Mouse (Mus musculus): ENCODE measurements around the gene Dpf2.

Gene Dpf2

GRCm38 (mm10) chr19:5894002-5894678 lies 18.7 kb downstream of the Dpf2 start, which contains the start of gene Tigd3:
Gene Tigd3 (minus strand): TSS chr19:5894149.
- in situ Hi-C loops (cut with MboI; ENCODE audit: unreplicated experiment in 2 of 2), result no loop called here

DNA sequence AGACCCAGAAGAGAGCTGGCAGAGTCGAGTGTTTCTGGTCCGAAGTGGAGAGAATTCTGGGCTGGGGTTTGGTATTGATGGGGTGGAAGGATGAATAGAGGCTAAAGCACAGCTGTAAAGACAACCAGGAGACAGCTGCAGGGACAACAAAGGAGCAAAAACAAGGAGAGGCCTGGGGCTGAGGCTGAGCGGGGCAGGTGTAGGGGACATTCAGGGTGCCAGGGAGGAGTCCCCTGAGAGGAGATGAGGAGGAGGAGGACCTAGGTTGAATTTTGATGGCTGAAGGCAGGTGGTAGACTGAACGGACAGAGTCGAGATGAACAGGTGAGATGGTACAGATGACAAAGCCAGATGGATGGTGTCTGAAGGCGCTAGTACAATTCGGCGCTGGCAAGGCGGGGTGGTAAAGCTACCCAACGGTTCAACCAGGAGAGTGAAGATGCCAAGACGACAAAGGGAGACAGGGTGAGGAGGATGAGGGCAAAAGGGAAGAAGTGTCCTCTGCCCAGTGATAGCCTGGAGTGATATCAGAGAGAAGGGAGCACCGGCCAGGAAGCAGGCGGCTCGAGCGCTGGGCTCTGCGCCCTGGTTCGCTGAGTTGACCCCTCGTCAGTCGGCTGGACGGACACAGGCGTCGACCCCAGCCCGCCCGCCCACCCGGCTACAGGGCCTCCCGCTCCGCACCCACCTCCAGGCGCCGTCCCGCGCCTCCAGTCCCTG lies 19.4 kb downstream of the Dpf2 start:
- in situ Hi-C loops (cut with MboI; ENCODE audit: unreplicated experiment in 2 of 2), result no loop called here

- in situ Hi-C loops (cut with MboI; ENCODE audit: unreplicated experiment in 2 of 2), result no loop called here
Measured at GRCm38 (mm10) chr19:5892735-5893134, 20.1 kb downstream of the Dpf2 start.

DNA sequence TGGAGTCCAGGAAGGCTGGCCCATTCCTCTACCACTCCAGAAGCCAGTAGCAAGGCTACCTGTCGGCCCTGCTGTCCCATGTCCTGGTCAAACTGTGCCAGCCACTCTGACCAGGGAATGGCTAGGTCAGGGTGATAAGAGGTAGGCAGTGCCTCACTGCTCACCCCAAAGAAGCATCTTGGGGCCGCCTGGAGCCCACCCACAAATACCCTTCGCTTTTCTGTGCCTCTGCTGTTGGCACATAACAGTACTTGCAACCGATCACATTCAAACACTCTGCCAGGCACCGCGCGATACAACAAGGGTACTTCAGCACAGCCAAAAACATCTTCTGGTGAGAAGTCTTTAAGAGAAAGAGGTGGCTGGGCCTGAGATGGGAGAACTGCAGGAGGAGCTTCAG lies 20.5 kb downstream of the Dpf2 start:
- in situ Hi-C loops (cut with MboI; ENCODE audit: unreplicated experiment in 2 of 2), result no loop called here

DNA sequence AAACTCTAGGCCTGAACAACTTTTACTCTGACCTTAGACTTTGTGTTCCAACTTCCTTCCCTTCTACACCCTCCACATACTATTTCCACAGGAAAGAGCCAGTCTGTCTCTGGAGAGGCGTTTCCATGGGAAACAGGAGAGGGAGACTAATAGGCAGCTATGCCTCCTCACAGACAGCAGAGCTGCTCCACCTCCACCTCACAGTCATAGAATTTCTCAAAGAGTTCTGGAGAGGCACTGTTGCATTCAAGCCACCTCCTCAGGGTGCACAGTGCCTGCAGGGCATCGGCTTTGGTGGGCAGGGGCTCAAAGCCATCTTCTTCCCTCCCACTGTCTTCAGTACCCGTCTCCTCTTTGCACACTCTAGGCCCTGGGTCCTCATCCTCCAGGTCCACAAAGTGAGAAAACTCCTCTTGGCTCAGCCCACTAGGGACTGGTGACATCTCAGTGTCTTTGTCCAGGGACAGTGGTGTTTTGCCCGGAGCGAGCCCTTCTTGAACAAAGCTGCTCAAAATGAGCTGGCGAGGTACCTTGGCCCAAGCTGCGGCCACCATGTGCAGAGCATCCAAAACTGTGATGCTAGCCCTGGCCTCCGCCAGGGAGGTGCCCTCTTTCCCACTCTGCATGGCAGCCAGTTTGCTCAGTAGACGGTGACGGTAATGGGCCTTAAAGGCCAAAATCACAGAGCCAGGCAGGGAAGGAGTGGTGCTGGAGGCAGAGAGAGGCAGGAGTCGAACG lies 21.1 kb downstream of the Dpf2 start:
- in situ Hi-C loops (cut with MboI; ENCODE audit: unreplicated experiment in 2 of 2), result no loop called here

DNA sequence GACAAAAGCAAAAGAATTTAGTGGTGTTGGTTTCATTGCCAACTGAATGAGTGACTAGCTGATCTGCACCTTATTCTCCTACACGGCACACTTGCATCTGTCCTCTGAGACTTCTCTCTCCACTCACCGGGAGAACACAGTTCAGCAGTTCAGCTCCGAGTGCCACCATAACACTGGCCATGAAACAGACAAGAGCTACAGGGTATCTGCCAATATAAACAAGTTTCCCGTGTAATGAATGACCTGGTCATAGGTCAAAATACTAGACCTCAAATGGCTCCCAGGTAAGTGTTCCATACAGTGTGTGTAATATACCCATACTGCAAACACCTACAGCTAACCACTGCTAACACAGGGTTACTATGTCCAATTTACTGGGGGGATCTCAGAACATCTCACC lies 23.6 kb downstream of the Dpf2 start:
- in situ Hi-C loops (cut with MboI; ENCODE audit: unreplicated experiment in 2 of 2), result loop anchor here (5.0 to 10.0 kb wide), 2 partner anchors 37 to 364 kb away; no protein-coding TSS in a partner anchor

DNA sequence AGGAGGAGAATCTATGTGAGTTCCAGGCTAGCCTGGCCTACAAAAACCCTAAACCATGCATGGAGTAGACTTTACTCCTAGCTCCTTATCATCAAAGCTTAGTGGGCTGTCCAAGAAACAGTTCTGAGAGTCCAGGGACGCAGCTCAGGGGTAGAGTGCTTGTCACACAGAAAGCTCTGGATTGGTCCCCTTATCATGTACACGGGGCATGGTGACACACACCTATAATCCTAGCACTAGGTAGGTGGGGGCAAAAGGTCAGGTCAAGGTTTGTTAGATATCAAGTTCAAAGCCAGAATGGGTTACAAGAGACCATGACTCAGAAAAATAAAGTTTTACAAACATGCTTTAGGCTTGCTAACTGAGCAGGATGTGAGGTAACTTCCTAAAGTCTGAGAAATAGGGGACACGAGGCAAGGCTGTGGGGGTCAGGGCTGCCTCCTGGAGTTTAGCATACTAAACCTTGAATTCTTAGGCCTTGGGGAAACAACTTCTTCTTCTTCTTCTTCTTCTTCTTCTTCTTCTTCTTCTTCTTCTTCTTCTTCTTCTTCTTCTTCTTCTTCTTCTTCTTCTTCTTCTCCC lies 25.5 kb downstream of the Dpf2 start:
- in situ Hi-C loops (cut with MboI; ENCODE audit: unreplicated experiment in 2 of 2), result loop anchor here (5.0 to 10.0 kb wide), 2 partner anchors 35 to 363 kb away; no protein-coding TSS in a partner anchor

GRCm38 (mm10) chr19:5885838-5886237 lies 27.0 kb downstream of the Dpf2 start:
- in situ Hi-C loops (cut with MboI; ENCODE audit: unreplicated experiment in 2 of 2), result loop anchor here (5.0 to 10.0 kb wide), 2 partner anchors 34 to 361 kb away; no protein-coding TSS in a partner anchor

- in situ Hi-C loops (cut with MboI; ENCODE audit: unreplicated experiment in 2 of 2), result loop anchor here in 1 of 2 experiments (10.0 kb wide), 1 partner anchor 359 kb away; no protein-coding TSS in a partner anchor
Measured at GRCm38 (mm10) chr19:5883935-5884334, 28.9 kb downstream of the Dpf2 start.

DNA sequence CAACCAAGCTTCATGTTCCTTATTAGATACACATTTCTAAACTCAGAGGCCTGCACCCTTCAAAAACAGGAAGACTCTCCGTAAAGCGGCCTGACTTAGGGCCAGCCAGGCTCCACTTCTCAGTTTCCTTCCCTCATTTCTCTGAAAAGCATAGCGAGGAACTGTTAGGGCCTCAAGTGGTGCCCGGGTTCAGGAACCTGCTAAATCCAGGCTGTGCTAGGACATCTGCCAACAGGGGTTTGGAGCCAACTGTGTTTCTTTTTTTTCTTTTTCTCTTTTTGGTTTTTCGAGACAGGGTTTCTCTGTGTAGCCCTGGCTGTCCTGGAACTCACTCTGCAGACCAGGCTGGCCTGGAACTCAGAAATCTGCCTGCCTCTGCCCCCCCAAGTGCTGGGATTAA lies 30.7 kb downstream of the Dpf2 start:
- in situ Hi-C loops (cut with MboI; ENCODE audit: unreplicated experiment in 2 of 2), result loop anchor here in 1 of 2 experiments (10.0 kb wide), 1 partner anchor 357 kb away; no protein-coding TSS in a partner anchor

- in situ Hi-C loops (cut with MboI; ENCODE audit: unreplicated experiment in 2 of 2), result loop anchor here in 1 of 2 experiments (10.0 kb wide), 1 partner anchor 356 kb away; no protein-coding TSS in a partner anchor
Measured at GRCm38 (mm10) chr19:5881155-5881554, 31.7 kb downstream of the Dpf2 start.

GRCm38 (mm10) chr19:5879735-5880134 lies 33.1 kb downstream of the Dpf2 start:
- in situ Hi-C loops (cut with MboI; ENCODE audit: unreplicated experiment in 2 of 2), result loop anchor here (5.0 to 10.0 kb wide), 2 partner anchors 87 to 355 kb away; no protein-coding TSS in a partner anchor

- in situ Hi-C loops (cut with MboI; ENCODE audit: unreplicated experiment in 2 of 2), result loop anchor here (5.0 to 10.0 kb wide), 2 partner anchors 87 to 354 kb away; no protein-coding TSS in a partner anchor
Measured at GRCm38 (mm10) chr19:5878916-5879315, 33.9 kb downstream of the Dpf2 start.

DNA sequence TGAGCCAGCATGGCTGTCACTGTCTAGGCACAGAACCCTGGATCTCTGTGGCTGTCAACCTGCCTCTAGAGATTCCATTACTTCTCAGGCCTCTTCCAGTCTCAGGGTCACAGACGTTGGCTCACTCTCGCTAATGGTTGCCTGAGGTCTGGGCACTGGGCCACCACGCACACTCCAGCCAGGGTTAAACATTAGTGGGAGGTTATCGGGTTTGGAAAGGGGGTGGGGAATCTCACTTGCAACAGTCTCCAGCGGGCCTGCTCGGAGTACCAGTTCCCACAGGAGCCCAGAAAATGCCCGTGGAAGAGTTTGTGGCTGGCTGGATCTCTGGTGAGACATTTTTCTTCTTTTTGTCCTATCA lies 34.5 kb downstream of the Dpf2 start:
- in situ Hi-C loops (cut with MboI; ENCODE audit: unreplicated experiment in 2 of 2), result loop anchor here (5.0 to 10.0 kb wide), 2 partner anchors 86 to 354 kb away; no protein-coding TSS in a partner anchor

DNA sequence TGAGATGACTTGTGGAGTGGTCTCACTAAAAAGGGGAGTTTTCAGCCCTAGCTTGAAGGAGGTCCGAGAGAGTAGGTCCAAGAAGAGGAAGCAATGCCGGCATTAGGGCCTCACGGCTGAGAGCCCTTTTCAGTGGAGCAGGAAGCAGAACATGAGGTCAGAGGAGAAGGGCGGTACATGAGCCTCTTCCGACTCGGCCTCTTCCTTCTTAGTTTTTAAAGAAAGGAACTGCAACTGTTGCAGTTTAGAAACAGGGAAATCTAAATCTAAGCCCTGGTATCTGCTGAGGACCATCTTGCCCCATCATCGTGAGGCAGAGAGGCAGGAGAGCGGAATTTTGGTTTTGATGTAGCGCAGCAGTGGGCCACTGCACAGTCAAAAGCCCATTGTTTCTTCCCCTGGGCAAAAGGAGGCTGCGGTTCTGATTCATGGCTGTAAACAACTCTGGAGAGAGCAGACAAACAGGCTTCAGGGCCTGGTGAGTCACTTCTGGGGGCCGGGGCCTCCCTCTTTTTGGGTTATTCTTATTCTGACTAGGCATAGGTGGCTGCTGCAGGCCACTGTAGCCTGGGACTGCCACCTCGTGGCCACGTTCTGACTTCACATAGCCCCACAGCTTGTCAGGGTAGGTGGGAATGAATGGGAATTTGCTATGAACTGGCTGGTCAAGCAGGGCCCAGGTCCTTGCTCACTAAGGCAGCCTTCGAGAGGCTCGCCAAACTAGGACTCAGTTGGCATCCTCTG lies 35.0 kb downstream of the Dpf2 start, which contains the start of gene Slc25a45:
Slc25a45 (plus strand) TSS at position 191 of the 744 bp plus-strand sequence.
- in situ Hi-C loops (cut with MboI; ENCODE audit: unreplicated experiment in 2 of 2), result loop anchor here (5.0 to 10.0 kb wide), 2 partner anchors 85 to 353 kb away; no protein-coding TSS in a partner anchor

DNA sequence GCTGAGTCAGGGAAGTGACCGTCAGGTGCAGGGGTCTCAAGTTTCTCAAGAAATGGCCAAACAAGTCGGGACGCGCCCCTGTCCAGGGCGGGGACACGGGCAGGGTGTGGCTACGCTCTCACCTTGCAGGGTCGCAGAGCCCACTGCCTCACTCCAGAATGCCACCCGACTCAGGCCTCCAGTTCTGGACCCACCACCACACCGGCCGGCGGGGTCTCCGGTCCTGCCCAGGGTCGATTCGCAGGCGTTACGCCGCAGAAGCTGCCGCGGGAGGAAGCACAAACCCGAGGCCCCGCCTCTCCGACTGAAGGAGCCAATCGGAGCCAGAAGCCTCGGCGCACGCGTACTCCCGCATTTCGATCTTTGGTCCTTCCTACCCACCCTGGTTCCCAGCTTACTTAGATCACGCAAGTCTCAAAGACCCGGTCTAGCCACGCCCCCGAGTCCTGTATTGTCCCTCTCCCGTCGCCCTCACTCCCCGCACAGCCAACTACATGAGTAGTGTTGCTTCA lies 37.8 kb downstream of the Dpf2 start, which contains the start of gene Frmd8:
Frmd8 (minus strand) TSS at position 306 of the 512 bp plus-strand sequence.
- in situ Hi-C loops (cut with MboI; ENCODE audit: unreplicated experiment in 2 of 2), result loop anchor here (5.0 to 10.0 kb wide), 2 partner anchors 83 to 350 kb away; no protein-coding TSS in a partner anchor

- in situ Hi-C loops (cut with MboI; ENCODE audit: unreplicated experiment in 2 of 2), result loop anchor here in 1 of 2 experiments (10.0 kb wide), 1 partner anchor 350 kb away; no protein-coding TSS in a partner anchor
Measured at GRCm38 (mm10) chr19:5874391-5874968, 38.3 kb downstream of the Dpf2 start.

DNA sequence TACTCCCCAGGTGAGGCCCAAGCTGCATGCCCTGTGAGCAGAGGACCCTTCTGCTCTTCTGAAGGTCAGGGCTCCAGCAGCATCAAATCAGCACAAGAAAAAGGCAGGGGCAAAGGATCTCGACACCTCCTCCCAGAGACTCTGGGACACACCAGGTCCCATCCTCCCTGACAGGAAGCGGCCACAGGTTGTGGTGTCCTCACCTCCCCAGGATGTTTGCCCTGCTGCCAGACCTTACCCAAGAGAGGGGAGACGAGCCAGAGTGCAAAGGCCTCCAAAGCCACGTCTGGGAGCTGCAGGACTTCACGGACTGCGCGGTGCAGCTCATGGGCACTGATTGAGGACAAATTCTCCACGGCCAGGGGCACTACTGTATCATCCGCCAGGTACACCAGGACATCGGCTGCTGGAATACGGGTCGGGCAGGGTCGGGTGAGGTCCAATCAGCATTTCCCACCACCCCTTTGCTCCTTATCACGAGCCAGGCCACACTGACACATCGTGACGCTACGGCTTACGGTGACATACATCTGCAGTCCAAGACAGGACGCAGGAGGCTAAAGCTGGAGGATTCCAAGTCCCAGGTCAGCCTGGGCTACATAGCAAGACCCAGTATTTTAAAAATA lies 39.8 kb downstream of the Dpf2 start:
- in situ Hi-C loops (cut with MboI; ENCODE audit: unreplicated experiment in 2 of 2), result loop anchor here in 1 of 2 experiments (10.0 kb wide), 1 partner anchor 348 kb away; no protein-coding TSS in a partner anchor
